Mouse (Mus musculus): ENCODE measurements around the gene Cby3. TPM values are rescaled to one million over a fixed set of nuclear protein-coding genes. Genes with fewer than 3 reads are reported as not detected.

Gene Cby3
- total and polyA plus RNA-seq, 2 experiments from 2014 or later = 0.47 to 1.5 TPM

DNA sequence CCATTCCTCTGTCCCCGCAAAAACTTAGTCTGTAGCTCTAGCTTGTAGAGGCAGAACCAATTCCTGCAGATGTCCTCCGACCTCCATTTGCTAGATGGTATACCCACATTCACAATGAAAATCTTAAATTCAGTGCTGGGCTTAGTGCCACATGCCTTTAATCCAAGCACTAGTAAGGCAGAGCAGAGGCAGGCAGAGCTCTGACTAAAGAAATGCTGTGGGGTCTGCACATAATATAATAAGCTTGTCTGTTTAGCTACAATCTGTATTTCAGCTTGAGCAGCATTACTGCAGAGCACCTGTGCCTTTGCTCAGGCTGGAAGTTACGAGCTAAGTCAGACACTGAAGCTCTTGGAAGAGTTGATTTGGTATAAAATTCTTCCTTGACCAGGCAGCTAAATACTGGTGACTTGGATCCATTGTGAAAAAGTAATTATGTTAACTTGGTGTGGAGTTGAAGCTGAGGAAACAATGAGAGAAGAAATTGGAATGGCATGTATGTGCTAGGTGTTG lies 33.0 kb downstream of the Cby3 start:
- no peak for ATAC-seq
- Histone ChIP-seq H3K4me3 (ENCODE audit: low read length) (no peak overlapping the region), H3K9ac (replicated peaks; ENCODE audit: low read length) (no peak overlapping the region), H3K27ac (no peak overlapping the region), H3K4me1 (ENCODE audit: insufficient read depth, low read length) (no peaks in the 10 kb centered on the region), H3K4me2 (ENCODE audit: low read depth, low read length) (no peak overlapping the region), H3K9me3 (ENCODE audit: low read length) (no peaks in the 10 kb centered on the region), H3K36me3 (ENCODE audit: insufficient read depth, low read length) (peaks cover 45% of the 10 kb centered on the region), H3K27me3 (ENCODE audit: insufficient read depth, low read length) (no peaks in the 10 kb centered on the region)
- no peak for TF ChIP-seq CTCF (IDR thresholded peaks at IDR 0.05; ENCODE audit: low read depth)
- 74% methylated on average over 3 of the region's 3 CpGs for WGBS
- DNase-seq (ENCODE audit: low spot score) = no peak

GRCm38 (mm10) chr11:50387697-50388096 lies 33.4 kb downstream of the Cby3 start:
- Histone ChIP-seq H3K9ac (replicated peaks; ENCODE audit: low read length) (no peak overlapping the region), H3K27me3 (ENCODE audit: insufficient read depth, low read length) (no peaks in the 10 kb centered on the region), H3K4me1 (ENCODE audit: insufficient read depth, low read length) (no peaks in the 10 kb centered on the region), H3K36me3 (ENCODE audit: insufficient read depth, low read length) (peaks cover 41% of the 10 kb centered on the region), H3K4me2 (ENCODE audit: low read depth, low read length) (no peak overlapping the region), H3K4me3 (ENCODE audit: low read length) (no peak overlapping the region), H3K9me3 (ENCODE audit: low read length) (no peaks in the 10 kb centered on the region), H3K27ac (no peak overlapping the region)
- no peak for ATAC-seq
- no peak for DNase-seq (ENCODE audit: low spot score)
- 90% methylated on average over 4 of the region's 4 CpGs for WGBS
- no peak for TF ChIP-seq CTCF (IDR thresholded peaks at IDR 0.05; ENCODE audit: low read depth)

GRCm38 (mm10) chr11:50388217-50388929 lies 34.1 kb downstream of the Cby3 start:
- ATAC-seq (no peak), DNase-seq (ENCODE audit: low spot score) (no peak)
- Histone ChIP-seq H3K4me1 (ENCODE audit: insufficient read depth, low read length) (no peaks in the 10 kb centered on the region), H3K9me3 (ENCODE audit: low read length) (no peaks in the 10 kb centered on the region), H3K36me3 (ENCODE audit: insufficient read depth, low read length) (peaks cover 36% of the 10 kb centered on the region), H3K27ac (no peak overlapping the region), H3K4me3 (ENCODE audit: low read length) (no peak overlapping the region), H3K9ac (replicated peaks; ENCODE audit: low read length) (no peak overlapping the region), H3K27me3 (ENCODE audit: insufficient read depth, low read length) (no peaks in the 10 kb centered on the region), H3K4me2 (ENCODE audit: low read depth, low read length) (no peak overlapping the region)
- 95% methylated on average over 3 of the region's 3 CpGs for WGBS
- TF ChIP-seq CTCF (IDR thresholded peaks at IDR 0.05; ENCODE audit: low read depth) = no peak

GRCm38 (mm10) chr11:50389011-50389410 lies 34.7 kb downstream of the Cby3 start:
- DNase-seq (ENCODE audit: low spot score) (no peak), ATAC-seq (no peak)
- Histone ChIP-seq H3K27me3 (ENCODE audit: insufficient read depth, low read length) (no peaks in the 10 kb centered on the region), H3K36me3 (ENCODE audit: insufficient read depth, low read length) (peaks cover 33% of the 10 kb centered on the region), H3K4me3 (ENCODE audit: low read length) (no peak overlapping the region), H3K27ac (no peak overlapping the region), H3K4me2 (ENCODE audit: low read depth, low read length) (no peak overlapping the region), H3K4me1 (ENCODE audit: insufficient read depth, low read length) (no peaks in the 10 kb centered on the region), H3K9ac (replicated peaks; ENCODE audit: low read length) (no peak overlapping the region), H3K9me3 (ENCODE audit: low read length) (no peaks in the 10 kb centered on the region)
- no peak for TF ChIP-seq CTCF (IDR thresholded peaks at IDR 0.05; ENCODE audit: low read depth)
- 74% methylated on average over 3 of the region's 3 CpGs for WGBS

GRCm38 (mm10) chr11:50389616-50390015 lies 35.4 kb downstream of the Cby3 start:
- Histone ChIP-seq H3K4me2 (ENCODE audit: low read depth, low read length) (no peak overlapping the region), H3K9ac (replicated peaks; ENCODE audit: low read length) (no peak overlapping the region), H3K9me3 (ENCODE audit: low read length) (no peaks in the 10 kb centered on the region), H3K4me3 (ENCODE audit: low read length) (no peak overlapping the region), H3K36me3 (ENCODE audit: insufficient read depth, low read length) (peaks cover 34% of the 10 kb centered on the region), H3K4me1 (ENCODE audit: insufficient read depth, low read length) (no peaks in the 10 kb centered on the region), H3K27ac (no peak overlapping the region), H3K27me3 (ENCODE audit: insufficient read depth, low read length) (no peaks in the 10 kb centered on the region)
- 68% methylated on average over 5 of the region's 5 CpGs for WGBS
- no peak for ATAC-seq
- no peak for TF ChIP-seq CTCF (IDR thresholded peaks at IDR 0.05; ENCODE audit: low read depth)
- no peak for DNase-seq (ENCODE audit: low spot score)

DNA sequence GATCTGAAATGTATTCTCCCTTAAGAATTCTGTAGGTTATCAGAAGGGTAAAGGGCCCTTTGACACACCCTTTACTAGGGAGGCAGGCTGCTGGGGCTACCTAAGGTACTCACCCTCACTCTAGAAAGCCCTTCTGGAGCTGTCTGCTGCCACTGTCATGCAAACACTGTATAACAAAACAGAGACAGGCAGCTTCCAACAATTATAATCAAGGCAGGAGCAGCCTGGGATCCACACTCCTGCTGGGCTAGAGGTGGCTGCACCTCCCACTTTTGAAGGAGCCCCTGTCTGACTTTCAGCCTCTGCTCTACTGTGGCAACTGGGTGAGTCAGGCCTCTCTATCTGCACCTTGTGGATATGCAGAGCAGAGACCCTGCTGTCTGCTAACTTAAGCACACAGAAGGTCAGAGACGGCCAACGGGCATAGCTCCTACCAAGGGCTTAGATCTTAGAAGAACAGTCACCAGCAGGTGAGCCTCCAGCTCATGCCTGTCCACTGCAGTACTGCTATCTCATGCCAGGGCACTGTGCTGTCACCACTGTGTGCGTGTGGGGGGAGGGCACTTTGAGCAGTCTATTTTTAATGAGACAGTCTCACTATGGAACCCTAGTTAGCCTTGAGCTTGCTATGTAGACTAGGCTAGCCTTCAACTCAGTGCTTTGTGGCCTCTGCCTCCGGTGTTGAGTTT lies 37.2 kb downstream of the Cby3 start:
- no peak overlapping the region for H3K4me2 ChIP-seq (ENCODE audit: low read depth, low read length)
- no peak overlapping the region for H3K9ac ChIP-seq (replicated peaks; ENCODE audit: low read length)
- TF ChIP-seq CTCF (IDR thresholded peaks at IDR 0.05; ENCODE audit: low read depth) = no peak
- ATAC-seq (0 out of 2 replicates have a peak, but pooled peaks have one; percentile 15), DNase-seq (ENCODE audit: low spot score) (no peak)
- no peak overlapping the region for H3K4me3 ChIP-seq (ENCODE audit: low read length)
- H3K4me1 ChIP-seq (ENCODE audit: insufficient read depth, low read length) = no peaks in the 10 kb centered on the region
- no peaks in the 10 kb centered on the region for H3K9me3 ChIP-seq (ENCODE audit: low read length)
- no peaks in the 10 kb centered on the region for H3K27me3 ChIP-seq (ENCODE audit: insufficient read depth, low read length)
- no peak overlapping the region for H3K27ac ChIP-seq
- 88% methylated on average over 4 of the region's 4 CpGs for WGBS
- H3K36me3 ChIP-seq (ENCODE audit: insufficient read depth, low read length) = peaks cover 32% of the 10 kb centered on the region

GRCm38 (mm10) chr11:50393306-50393705 lies 39.0 kb downstream of the Cby3 start:
- no peak overlapping the region for H3K4me3 ChIP-seq (ENCODE audit: low read length)
- DNase-seq (ENCODE audit: low spot score) = no peak
- H3K27me3 ChIP-seq (ENCODE audit: insufficient read depth, low read length) = no peaks in the 10 kb centered on the region
- H3K27ac ChIP-seq = no peak overlapping the region
- peaks cover 36% of the 10 kb centered on the region for H3K36me3 ChIP-seq (ENCODE audit: insufficient read depth, low read length)
- H3K9me3 ChIP-seq (ENCODE audit: low read length) = no peaks in the 10 kb centered on the region
- H3K4me1 ChIP-seq (ENCODE audit: insufficient read depth, low read length) = no peaks in the 10 kb centered on the region
- no peak overlapping the region for H3K9ac ChIP-seq (replicated peaks; ENCODE audit: low read length)
- WGBS = 84% methylated on average over 6 of the region's 6 CpGs
- ATAC-seq = no peak
- TF ChIP-seq CTCF (IDR thresholded peaks at IDR 0.05; ENCODE audit: low read depth) = no peak
- H3K4me2 ChIP-seq (ENCODE audit: low read depth, low read length) = no peak overlapping the region

Data from hindbrain, postnatal 0 days (tissue).